Mouse (Mus musculus) T-cell, adult 2 months (primary cell): Measurements from ENCODE around the gene Ccna1.
A peak's percentile ranks its signal among the peaks of the same experiment; 100 is the strongest.

Experiments used
- DNase-seq: peaks from one replicate; pipeline ENCODE4 v3.0.0; 2022; ENCODE audit warnings: low spot score

The Ccna1 gene

DNA sequence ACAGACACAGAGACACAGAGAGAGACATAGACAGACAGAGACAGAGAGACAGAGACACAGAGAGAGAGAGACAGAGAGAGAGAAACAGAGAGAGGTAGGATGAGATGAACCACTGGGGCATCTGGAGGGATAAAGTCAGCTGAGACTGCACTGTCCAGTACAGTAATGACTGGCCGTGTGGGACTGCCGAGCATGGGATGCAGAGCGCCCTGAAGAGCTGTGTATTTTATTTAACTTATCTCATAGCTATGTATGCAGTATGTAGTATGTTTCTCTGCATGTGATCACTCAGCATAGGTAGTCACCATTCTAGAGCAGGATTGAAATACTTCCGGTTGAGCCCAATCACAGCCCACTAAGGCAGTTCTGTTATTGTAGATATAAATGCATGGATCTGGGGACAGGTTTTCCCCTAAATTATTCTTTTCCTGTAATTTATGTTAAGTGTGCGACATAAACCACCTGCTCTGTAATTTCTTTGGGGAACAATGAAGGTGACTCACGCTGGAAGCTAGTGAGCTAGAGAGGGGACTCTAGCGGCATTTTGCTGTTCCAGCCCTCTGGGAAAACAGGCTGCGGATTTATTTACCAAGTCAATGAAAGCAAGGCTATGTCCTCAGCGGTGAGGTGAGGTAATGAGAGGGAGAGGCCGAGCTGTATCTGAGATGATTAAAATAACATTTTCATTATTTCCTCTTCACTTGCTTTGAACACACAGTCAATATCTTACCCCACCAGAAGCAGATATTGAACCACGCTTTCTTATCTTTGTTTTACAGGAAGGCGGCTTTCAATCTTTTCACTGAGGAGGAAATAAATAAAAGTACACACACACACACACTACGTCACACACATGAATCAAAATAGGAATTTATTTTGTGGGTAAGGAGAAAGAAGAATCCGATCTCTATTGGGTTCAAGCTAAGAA, 10.7 kb upstream of the Ccna1 start:
- DNase-seq: no peak

DNA sequence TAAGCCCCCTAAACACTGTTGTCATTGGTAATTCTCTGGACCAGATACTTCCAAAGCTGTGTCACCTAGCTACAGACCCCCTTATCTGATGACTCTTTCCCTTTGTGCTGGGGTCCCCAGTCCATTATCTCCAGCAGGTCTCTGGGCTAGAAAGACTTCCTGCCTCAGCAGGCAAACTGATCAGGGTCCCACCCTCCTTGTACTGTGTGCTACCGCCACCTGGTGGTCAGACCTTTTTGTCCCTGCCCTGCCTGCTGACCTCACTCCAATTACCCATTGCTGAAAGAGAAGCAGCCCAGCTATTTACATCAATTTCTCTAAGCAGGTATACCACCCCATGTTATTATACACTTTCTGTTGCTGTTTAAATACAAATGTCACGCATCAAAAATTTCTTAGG, 9.1 kb upstream of the Ccna1 start:
- peak; percentile 11 for DNase-seq

DNA sequence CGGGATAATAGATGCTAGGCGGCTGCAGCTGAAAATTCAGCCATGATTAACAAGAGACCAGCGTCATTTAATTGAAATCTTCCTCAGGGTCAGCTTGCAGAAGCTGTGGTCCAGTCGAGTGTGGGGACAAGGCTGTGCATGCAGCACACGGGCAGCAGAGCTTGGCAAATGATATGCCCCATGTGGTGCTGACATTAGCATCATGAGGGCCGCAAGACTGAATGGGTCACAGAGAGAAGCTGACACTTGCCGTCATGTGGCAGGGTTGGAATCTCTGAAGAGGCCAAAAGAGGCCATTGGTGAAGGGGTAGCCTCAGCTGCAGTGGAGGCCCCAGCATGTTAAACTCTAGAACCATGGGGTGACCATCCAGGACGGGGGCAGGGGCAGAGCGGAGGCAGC, 7.4 kb upstream of the Ccna1 start:
- no peak for DNase-seq

DNA sequence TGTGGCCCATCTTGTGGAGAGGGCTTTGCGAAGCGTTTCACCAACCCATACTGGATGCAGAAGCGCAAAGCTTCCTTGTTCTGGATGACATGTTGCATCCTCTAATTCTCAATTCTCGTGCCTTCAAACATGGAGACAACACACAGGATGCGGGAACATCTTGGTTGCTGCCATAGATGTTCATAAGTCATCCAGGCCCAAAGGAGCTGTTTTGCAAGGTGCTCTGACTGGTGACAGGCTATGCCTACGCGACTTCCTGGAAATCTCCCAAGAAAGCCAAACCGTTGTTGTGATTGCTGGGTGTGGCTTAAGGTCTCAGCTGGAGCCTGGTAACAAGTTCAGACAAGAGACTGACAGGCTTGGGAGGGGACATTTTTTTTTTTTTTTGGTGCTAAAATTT, 1.1 kb upstream of the Ccna1 start:
- no peak for DNase-seq

DNA sequence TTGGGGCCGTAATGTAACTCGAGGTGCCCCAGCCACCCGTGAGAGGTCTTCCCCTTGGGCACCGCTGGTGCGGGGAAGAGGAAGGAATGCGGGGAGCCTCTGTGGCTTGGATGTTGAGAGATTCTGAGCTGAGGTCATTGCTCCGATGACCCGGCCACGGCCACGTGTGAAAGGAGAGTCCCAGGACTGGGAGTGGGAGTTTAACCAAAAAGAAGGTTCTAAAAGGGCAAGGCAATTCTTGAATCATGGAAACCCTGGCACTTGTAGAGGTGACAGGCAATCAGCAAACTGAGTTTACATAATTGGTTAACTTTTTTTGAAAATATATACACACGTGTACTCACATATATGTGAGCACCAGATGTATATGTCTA, 433 bp upstream of the Ccna1 start:
- no peak for DNase-seq

DNA sequence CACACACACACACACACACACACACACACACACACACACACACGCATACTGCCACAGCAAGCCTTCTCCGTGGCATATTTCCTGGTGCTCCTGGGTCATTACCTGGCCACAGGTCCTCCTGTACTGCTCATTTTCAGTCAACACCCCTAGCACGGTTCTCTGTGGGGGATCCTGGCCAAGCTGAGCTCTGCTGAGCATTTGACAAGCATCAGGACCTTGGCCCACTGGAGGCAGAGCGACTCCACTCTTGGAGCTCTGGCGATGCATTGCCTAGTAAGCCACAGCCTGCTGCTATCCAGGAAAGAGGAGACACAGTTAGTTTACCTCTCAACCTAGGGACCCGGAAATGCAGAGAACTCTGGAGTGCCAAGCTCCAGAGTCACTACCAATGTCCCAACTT, 1.1 kb downstream of the Ccna1 start:
- DNase-seq: no peak

DNA sequence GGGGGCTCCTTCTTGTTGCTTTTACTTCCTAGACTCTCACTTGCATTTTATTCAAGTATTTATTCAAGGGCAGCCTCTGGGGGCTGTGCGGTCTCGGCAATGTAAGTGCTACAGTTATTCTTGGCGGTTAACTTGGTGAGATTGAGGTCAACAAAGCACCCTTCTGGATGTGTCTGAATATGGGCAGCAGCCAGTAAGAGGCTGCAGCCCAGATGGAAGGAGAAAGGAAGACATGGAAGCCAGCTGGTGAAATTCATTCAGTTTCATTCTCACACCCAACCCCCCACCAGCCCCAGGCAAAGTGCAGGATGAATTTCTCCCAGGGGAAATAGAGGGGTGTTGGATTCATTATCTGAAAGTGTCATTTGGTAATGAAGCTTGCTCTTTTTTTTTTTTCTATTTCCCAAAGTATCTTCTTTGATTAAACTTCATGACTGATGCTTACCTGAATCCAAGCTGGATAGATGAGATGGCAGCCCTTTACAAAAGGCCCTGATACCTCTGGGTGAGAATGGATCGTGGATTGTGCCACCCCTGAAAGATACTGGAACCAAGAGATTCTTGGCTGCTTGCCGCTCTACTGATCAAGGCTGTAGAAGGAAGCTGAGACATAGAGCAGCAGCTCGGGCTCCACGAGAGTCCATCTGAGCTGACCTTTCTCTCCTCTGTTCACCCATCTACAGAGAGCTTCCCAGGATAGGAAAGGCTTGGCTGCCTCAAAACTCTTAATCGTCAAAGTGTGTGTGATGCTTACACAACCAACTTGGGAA, 10.5 kb downstream of the Ccna1 start:
- no peak for DNase-seq

DNA sequence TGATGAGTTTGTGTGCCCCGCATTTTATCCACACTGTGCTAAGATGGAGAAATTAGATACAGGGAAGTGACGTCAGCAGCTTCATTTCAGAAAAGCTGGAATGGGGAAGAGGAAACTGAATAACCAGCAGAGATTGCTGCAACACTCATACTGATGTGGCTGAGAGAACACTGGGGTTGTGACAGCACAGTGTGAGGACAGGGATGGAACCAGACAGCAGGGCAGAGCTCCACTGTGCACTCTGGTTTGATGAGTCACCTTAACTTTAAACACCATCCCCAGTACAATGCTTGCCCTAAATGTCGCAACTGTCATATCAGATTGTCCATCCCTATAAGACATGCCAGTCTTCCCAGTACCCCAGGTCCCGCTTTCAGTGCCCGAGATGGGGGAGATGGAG, 17.7 kb downstream of the Ccna1 start:
- no peak for DNase-seq

DNA sequence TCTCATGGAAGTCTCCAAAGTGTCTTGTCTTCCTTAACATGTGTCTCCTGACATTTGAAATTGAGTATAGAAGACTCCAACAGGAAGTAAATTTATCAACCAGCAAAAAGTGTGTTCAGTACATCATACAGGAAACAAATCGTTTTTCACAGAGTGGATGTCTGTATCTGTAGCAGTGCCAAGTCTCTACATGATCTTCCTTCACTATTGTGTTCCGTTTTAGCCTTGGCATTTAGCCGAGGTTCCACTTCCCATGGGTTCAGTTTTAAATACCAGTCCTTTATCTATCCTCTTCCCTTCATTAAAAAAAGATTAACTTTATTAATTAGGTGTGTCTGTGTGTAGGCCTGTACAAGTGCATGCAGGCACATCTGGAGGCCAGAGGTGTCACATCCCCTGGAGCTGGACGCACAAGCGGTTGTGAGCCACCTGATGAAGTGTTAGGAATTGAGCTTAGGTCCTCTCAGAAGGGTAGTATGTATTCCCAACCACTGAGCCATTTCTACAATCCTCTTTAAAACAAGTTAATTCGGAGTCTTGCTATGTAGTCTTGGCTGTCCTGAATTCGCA, 27.9 kb downstream of the Ccna1 start:
- no peak for DNase-seq

DNA sequence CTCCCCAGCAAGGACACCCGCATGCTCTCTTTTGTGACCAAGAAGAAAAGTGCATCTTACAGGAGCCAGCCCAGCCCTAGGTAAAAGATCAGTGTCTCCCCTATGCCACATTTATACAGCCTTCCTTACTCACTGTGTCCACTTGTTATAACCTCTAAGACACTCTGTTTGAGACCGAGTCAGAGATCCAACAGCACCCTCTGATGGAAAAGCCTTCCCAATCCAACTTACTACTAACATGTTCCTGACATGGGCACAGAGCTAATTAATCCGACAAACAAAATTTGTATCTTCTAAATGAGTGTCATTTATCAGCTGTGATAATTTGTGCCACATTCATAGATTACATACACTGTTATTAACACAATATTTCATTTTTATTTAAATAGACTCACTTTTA, 29.8 kb downstream of the Ccna1 start:
- no peak for DNase-seq

DNA sequence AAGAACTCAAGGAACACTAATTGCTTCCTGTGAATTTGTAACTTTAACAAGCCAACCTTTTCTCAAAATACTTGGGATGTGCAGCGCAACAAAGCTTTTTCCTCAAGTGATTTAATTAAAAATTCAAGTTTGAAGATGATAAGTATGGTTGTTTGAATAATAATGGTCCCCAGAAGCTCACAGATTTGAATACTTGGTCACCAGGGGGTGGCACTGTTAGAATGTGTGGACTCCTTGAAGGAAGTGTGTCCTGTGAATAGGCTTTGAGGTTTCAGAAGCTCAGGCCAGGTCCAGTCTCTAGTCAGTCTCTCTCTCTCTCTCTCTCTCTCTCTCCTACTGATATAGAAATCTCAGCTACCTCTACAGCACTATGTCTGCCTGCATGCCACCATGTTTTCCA, 32.0 kb downstream of the Ccna1 start:
- no peak for DNase-seq

DNA sequence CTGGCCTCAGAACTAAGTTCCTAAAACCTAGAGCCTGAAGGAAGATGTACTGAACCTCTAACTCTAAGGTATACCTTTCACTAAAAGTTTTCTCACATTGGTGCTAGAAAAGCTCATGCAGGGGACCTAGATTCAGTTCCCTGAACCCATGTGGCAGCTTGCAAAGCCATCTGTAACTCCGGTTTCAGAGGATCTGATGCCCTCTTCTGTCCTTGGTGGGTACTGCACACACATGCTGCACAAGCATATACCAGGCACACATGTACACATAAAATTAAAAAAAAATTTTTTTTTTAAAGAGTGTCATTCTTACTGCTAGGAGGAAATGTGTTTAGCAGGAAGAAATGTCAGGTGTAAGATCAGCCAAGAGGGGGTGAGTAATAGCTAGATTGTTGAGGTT, 33.1 kb downstream of the Ccna1 start:
- DNase-seq: no peak

DNA sequence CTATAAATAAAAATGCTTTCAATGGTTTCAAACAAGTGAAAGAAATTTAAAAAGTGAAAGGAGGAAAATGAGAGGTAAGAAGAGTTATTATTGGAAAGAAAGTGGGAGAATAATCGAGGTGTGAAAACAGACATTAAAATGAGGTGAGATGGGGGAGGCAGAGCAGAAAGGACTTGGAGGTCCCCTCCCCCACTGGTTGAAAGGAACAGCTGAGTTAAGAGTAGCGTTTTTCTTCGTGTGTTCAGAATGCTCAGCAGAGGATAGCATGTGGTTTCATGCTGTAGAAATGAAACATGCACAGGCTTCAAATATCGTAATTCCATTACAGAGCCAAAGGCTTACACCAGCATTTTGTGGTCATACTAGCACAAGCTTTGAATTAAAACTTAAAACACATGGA, 42.8 kb downstream of the Ccna1 start:
- no peak for DNase-seq

DNA sequence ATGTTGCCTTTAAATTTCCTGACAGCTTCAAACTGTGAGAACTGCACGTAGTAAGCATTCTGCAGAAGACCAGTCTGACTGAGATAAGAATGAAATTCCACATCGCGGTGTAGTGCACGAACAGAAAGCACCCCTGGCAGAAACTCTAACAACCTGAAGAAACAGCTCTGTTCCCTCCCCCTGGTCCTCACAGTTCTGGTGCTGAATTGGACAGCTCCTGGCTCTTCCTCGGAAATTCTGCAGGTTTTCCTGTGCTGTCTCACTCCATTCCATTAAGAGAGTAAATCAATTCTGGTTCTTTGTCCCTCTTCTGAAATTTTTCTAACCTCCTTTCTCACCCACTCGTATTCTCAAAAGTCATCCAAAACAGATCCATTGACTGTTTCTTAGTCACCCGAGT, 43.6 kb downstream of the Ccna1 start:
- DNase-seq: no peak

DNA sequence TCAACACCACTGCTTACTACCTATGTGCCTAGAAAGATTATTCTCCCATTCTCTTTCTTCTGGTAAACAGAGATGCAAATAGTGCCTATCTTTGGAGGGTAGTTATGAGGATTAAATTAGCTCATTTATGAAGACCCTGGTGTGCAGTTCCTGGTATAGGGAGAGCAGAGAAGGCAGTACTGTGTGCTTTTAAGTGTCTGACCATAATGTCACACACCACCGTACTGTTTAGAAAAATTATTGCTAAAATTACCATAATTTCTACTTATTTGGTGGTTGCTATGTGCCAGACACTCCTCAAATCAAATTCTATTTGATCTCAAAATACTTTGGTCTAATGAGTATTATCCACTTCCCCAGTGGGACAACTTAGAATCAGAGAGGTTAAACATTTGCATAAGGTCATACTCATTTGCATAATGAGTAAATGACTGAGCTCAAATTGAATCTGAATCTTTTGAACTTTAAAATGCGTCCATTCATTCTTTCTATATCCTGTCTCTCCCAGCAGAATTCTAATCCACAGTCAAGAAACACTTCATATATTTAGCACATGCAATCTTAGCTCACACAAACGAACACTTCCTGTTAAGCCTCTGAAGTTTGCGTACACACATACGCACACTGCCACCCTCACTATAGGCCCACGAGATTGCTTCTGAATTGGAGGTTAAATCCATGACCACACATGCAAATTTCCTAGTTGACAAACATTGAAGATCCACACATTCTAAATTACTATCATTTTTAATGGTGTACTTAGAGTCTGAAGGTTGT, 46.1 kb downstream of the Ccna1 start:
- no peak for DNase-seq

DNA sequence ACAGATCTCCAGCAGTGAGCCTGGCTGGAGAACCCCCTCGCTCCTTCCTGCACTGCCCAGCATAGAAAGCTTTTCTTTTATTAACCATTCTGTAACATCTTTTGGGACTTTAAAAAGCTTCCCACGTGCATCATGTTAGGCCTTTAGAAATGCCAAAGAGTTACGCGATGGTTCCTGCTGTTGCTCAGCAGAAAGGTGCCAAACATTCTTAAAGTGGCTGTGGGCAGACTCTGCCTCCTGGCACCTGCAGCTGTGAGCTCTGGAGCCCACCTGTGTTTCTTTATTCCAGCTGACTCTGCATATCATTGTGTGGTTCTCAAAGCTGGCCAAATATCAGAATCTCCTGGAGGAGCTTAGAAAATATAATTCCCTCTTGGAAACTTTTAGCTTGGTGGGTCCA, 51.3 kb downstream of the Ccna1 start:
- DNase-seq: no peak

DNA sequence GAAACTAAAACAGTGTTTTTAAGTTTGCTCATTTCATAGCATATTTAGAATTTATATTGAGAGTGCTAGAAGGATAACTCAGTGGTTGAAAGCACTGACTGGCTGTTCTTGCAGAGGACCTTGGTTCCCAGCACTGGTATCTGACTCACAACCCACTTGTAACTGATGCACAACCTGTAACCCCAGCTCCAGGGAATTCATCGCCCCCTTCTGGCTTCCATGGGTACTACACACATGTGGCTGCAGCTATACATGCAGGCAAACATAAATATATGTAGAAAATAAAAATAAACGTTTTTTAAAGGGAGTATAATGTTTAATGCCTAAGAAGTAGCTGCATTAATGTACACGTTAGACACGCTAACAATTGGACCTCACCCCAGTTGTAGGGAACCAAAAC, 53.6 kb downstream of the Ccna1 start:
- DNase-seq: no peak
